Mouse (Mus musculus) cerebellum, postnatal 10 days (tissue): Measurements from ENCODE around the gene Scap.
"Not testable (repeated sequence)": the region's sequence is repeated elsewhere in the genome, so short reads cannot be mapped to it uniquely, and the experiment has no call there.

Source experiments
- DNase-seq, 2 experiments: peaks; one replicate each; pipeline ENCODE4 v3.0.0; 2021; ENCODE audit warnings: mixed read lengths in 2 of 2

Gene Scap

GRCm38 (mm10) chr9:110333896-110334259, 790 bp downstream of the Scap start:
- peak in 1 of 2 experiments; percentile 31 for DNase-seq

GRCm38 (mm10) chr9:110334849-110335248, 1.8 kb downstream of the Scap start:
- no peak for DNase-seq

- DNase-seq, result peak; percentile 20 to 23
These were observed 7.1 kb downstream of the Scap start for GRCm38 (mm10) chr9:110340037-110340750.

DNA sequence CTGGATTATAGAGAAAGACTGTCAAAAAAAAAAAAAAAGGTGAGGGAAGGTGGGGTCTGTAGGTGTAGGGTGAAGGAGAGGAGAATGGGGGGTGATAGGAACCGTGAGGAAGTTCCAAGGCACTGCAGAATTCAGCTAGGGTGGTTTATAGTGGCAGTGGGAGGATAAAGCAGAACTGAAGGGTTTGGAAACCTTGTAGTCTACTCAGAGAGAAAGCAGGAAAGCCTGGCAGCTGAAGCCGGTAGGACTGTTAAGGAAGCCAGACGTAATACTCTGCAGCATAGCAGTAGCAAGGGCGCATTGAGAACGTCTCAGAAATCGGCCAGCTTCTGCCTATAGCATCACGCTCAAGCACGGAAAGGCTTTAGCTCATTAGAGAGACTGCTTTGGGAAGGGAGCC, 8.9 kb downstream of the Scap start:
- DNase-seq, result no peak

- no peak for DNase-seq
These were observed 10.7 kb downstream of the Scap start for GRCm38 (mm10) chr9:110343805-110344204.

DNA sequence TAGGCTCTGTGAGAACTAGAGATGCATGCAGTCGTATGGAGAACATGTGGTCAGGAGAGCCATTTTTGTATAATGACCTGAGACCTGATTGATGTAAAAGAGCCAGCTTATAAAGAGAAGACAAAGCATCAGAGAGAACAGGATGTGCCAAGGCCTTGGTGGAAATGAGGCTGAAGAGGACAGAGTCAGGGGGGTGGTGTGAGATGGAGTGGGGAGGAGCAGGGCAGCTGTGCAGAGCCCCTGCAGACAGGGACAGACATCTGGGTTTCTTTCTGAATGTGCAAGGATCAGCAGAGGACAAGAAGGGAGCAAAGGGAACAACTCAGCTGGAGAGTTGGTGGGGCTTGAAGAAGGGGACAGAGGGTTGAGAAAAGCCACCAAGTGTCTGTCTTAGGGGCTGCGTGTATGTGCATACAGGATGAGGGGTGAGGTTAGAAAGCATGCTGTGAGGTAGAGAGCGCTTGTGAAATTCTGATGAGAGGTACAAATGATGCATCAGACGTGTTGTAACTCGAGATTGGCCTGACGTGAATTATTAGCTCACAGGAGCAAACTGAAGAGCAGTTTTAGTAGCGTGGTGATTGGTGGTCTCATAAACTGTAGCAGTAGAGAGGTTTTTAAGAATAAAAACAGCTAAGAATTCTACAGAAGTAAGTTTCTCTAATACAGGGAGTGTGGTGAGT, 12.1 kb downstream of the Scap start:
- DNase-seq, result no peak

GRCm38 (mm10) chr9:110348899-110349298, 15.8 kb downstream of the Scap start:
- DNase-seq, result no peak

DNA sequence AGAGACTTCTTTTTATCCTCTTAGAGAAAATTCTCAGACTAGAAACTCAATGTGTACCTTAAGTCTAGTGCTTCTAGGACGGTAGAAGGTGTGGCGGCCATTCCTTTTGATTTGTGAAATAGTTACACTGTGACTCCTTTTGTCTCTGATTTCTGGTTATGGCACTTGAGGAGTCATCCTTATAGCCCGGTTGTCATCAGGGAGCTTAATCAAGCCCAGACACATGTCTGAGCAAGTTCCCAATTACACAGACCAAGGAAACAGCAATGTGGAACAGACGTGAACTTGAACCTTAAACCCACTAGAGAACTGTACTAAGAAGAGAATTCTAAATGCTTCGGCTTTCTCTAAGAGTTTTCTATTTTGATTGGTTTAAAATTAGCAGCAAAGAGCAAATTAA, 17.1 kb downstream of the Scap start:
- DNase-seq, result no peak

DNA sequence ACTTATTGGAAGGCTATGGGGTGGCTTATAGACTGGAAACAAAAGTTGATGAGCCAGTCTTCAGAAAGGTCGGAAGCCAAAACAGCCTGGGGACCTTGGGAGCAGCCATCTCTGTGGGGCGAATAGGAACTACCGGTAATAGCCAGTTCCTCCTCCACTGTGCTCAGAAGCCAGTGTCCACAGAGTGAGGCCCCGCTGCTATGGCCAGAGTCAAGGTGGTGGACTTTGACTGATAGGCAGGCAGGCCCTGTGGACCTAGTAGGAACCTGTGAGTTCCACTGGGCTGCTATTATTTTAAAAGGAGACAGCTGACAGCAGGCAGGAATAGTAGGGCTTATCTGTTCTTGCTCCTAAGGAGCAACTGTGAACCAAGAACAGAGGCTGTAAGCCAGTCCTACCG, 17.5 kb downstream of the Scap start:
- no peak for DNase-seq

DNA sequence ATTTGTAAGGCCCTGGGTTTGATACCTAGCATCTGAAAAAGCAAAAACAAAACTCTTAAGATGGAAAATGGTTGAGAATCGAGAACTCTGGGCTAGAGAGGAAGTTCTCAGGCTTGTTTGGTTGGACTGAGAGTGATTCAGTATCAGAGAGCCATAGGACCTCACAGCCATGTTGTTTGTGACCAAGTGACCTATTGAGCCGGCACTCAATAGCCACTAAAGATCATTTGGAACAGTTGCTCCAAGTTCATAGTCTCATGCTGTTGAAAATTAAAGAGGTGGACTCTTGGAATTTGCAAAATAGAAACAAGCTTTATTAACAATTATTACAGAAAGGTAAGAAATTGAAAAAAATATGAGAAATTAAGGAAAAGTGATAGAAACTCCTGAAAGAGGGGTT, 18.3 kb downstream of the Scap start:
- no peak for DNase-seq

DNA sequence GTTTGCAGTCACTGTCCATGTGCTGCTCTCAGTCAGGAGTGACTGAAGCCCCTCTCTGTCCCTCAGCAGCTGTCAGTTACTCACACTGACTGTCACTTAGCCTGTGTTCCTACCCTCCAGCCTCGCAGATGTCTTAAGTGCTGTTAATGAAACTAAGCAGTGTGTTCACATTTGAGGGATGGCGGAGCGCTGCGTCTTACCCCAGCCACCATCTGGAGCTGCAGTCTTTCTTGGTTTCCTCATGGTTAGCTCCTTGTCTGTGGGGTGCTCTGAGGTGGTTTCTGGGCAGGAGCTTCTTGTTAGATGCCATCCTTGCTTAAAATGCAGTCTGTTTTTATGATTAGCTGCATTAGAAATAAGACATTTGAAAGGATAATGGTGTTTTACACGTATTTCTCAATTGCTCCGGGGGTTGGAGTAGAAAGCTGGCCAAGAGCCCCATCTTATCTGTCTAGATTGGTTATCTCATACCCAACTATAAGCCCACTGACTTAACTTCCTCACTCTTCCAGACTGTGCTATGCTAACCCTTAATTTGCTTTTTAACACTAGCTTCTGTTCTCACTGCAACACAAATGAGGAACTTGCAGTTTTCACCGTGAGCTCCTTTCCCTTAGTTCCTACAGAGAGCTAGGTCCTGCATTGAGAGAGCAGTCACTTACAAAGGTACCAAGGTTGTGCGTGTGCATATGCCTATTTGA, 19.0 kb downstream of the Scap start:
- DNase-seq, result no peak

DNA sequence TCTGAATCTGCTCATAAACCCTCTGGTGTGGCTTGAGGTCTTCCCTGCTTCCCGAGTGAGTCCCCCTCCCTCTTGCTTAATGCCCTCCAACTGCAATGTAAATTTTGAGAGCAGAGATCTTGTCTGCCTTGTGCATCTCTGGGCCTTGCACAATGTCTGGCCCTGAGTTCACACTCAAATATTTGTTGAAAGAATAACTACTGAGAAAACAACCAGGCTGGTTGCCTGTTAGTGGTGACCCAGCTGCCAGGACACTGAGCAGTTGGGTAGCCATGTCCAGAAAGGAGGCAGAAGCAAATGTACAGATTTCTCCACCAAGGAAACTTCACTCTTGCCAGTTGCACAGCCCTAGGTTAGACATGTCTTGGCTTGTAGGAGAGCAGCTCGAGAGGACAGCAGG, 25.3 kb downstream of the Scap start:
- DNase-seq, result no peak

GRCm38 (mm10) chr9:110361299-110361698, 28.2 kb downstream of the Scap start:
- no peak for DNase-seq

- DNase-seq, result no peak
These were observed 29.2 kb downstream of the Scap start for GRCm38 (mm10) chr9:110362337-110362736.

- DNase-seq, result no peak
These were observed 33.7 kb downstream of the Scap start for GRCm38 (mm10) chr9:110366746-110367145.

DNA sequence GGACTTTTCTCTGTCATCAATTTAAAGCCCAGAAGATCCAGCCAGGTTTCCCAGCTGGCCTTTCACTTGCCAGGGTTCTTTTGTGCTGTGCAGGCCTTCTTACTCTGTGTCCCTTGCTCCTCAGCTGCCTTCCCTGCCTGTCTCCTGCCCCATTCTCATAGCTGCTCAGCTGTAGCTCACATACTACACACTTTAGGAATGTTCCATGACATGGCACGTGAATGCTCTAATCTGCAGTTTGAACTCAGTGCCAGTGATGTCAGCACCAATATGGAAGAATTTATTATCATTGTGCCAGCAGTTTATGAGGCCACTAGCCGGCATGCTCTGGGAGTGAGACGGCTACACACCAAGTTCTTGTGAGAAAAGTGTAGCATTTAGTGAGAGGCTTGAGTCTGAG, 36.8 kb downstream of the Scap start:
- no peak for DNase-seq

GRCm38 (mm10) chr9:110373871-110374270, 40.8 kb downstream of the Scap start:
- no peak for DNase-seq

DNA sequence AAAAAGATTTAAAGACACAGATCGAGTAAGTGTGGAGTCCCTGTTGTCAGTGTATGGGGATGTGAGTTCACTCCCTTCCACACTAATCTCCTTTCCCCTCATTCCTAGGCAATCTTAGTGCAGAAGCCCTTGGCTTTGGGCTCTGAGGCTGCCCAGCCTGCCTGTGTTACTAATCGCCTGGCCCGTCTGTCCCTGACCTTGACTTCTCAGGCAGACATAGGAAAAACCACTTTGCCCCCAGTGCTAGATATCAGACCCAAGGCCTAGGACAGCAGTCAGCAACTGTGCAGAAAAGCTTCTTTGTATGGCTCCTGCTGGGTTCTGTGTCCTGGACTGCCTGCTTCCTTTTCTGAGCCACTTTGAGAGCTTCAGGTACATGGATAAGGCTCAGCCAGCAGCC, 42.6 kb downstream of the Scap start:
- DNase-seq, result no peak

DNA sequence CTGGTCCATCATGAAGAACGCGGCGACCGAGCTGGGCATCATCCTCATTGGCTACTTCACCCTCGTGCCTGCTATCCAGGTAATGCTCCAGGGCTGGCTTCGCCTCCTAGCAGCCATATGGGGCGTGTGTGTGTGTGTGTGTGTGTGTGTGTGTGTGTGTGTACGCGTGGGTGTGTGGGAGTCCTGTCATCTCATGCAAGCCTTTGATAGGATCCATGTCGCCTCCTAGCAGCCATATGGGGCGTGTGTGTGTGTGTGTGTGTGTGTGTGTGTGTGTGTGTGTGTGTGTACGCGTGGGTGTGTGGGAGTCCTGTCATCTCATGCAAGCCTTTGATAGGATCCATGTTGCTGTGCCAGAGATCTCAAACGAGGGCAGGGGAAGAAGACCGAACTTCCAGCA, 44.6 kb downstream of the Scap start:
- DNase-seq, result not testable (repeated sequence)

- DNase-seq, result no peak
These were observed 46.3 kb downstream of the Scap start for GRCm38 (mm10) chr9:110379361-110379760.

DNA sequence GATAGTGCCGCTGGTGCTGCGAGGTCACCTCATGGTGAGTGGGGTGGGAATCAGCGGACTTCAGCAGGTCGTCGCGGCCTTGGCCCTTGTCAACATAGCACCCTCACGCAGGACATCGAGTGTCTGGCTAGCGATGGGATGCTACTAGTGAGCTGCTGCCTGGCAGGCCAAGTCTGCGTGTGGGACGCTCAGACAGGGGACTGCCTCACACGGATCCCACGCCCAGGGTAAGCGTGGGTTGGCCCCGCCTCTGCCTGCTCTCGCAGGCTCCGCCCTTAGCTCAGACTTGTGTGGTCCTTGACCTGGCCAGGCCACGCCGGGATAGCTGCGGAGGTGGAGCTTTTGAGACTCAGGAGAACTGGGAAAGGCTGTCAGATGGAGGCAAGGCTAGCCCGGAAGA, 47.6 kb downstream of the Scap start:
- DNase-seq, result no peak

GRCm38 (mm10) chr9:110381292-110381691, 48.2 kb downstream of the Scap start:
- no peak for DNase-seq

- DNase-seq, result no peak
These were observed 51.4 kb downstream of the Scap start for GRCm38 (mm10) chr9:110384369-110384929.

DNA sequence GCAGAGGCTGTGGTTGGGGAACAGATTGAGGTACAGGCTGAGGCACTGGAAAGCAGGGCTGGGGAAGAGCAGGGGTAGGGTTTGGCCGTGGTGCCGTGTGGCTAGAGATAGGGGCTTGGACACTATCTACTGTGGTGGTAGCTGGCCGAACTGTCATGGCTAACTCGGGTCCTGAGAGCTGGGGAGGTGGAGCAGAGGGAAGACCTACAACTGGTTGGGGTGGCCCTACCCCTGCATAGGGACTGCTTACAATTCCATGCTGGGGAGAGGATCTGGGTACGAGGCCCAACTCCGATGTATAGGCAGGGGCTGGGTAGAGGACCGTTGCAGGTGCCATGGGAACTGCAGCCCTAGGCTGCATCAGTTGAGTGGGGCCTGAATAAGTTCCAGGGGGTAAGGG, 54.9 kb downstream of the Scap start:
- no peak for DNase-seq
